Mouse (Mus musculus): ENCODE measurements around the gene Arpp21. TPM values are rescaled to one million over a fixed set of nuclear protein-coding genes. Genes with fewer than 3 reads are reported as not detected.

Arpp21 gene
- total RNA-seq, 2 experiments from 2014 or later = 22.5 to 41.4 TPM

GRCm38 (mm10) chr9:112178438-112178837 lies 57.3 kb downstream of the Arpp21 start:
- DNase-seq = no peak

GRCm38 (mm10) chr9:112177569-112177968 lies 58.2 kb downstream of the Arpp21 start:
- no peak for DNase-seq

- DNase-seq = no peak
Measured at GRCm38 (mm10) chr9:112176317-112176716, 59.4 kb downstream of the Arpp21 start.

GRCm38 (mm10) chr9:112174407-112175357 lies 61.1 kb downstream of the Arpp21 start:
- no peak for DNase-seq

GRCm38 (mm10) chr9:112173778-112174177 lies 62.0 kb downstream of the Arpp21 start:
- no peak for DNase-seq

- DNase-seq = no peak
Measured at GRCm38 (mm10) chr9:112164677-112165076, 71.1 kb downstream of the Arpp21 start.

- no peak for DNase-seq
Measured at GRCm38 (mm10) chr9:112160981-112161380, 74.8 kb downstream of the Arpp21 start.

GRCm38 (mm10) chr9:112153972-112154371 lies 81.8 kb downstream of the Arpp21 start:
- DNase-seq = no peak

GRCm38 (mm10) chr9:112152762-112153161 lies 83.0 kb downstream of the Arpp21 start:
- DNase-seq = no peak

GRCm38 (mm10) chr9:112151177-112151576 lies 84.6 kb downstream of the Arpp21 start:
- DNase-seq = no peak

- DNase-seq = no peak
Measured at GRCm38 (mm10) chr9:112140658-112141057, 95.1 kb downstream of the Arpp21 start.

- DNase-seq = no peak
Measured at GRCm38 (mm10) chr9:112137820-112138219, 97.9 kb downstream of the Arpp21 start.

- DNase-seq = no peak
Measured at GRCm38 (mm10) chr9:112130812-112131211, 104.9 kb downstream of the Arpp21 start.

- no peak for DNase-seq
Measured at GRCm38 (mm10) chr9:112124667-112125066, 111.1 kb downstream of the Arpp21 start.

- no peak for DNase-seq
Measured at GRCm38 (mm10) chr9:112124184-112124583, 111.6 kb downstream of the Arpp21 start.

GRCm38 (mm10) chr9:112123421-112123828 lies 112.3 kb downstream of the Arpp21 start:
- DNase-seq = no peak

- no peak for DNase-seq
Measured at GRCm38 (mm10) chr9:112119535-112119934, 116.2 kb downstream of the Arpp21 start.

- DNase-seq = no peak
Measured at GRCm38 (mm10) chr9:112119106-112119433, 116.7 kb downstream of the Arpp21 start.

- DNase-seq = no peak
Measured at GRCm38 (mm10) chr9:112118411-112119105, 117.2 kb downstream of the Arpp21 start.

GRCm38 (mm10) chr9:112117632-112118410 lies 117.9 kb downstream of the Arpp21 start:
- no peak for DNase-seq

GRCm38 (mm10) chr9:112111610-112112009 lies 124.1 kb downstream of the Arpp21 start:
- no peak for DNase-seq

- DNase-seq = no peak
Measured at GRCm38 (mm10) chr9:112102852-112103192, 132.9 kb downstream of the Arpp21 start.

Measured in gastrocnemius, postnatal 25 days (tissue).